ENCODE assay signal across 10 mouse cellular contexts in the genomic region with DNA sequence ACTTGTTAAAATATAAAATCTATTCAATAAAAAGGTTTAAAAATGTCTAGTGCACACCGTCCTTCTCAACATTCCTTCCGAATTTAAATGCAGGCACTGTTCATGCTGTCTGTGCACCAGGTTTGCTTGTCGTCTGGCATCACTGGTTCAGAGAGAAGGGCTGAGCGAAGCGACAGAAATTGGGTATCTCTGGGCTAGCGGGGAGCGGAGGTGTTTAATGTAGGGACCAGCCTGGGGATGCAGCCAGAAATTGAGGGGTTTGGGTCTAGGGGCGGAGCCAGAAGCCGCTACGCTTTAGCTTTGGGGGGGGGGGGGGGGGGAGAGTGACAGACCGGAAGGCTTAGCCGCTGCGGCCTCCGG. TPM values are rescaled to one million over a fixed set of nuclear protein-coding genes. Genes with fewer than 3 reads are reported as not detected.
A peak's percentile ranks its signal among the peaks of the same experiment; 100 is the strongest.
DNase-seq lines count a peak whose midpoint lies in the region; ATAC-seq and TF ChIP-seq lines count a peak whose summit lies in the region.
"Had no signal": no experiment of that assay in that cellular context is flagged by ENCODE, and none has a peak within 500 bp of the region (broad histone marks: within the 10 kb centered on the region; RNA-seq: fewer than 3 reads in every experiment).

No protein-coding gene starts in this region.

- no peaks in the 10 kb centered on the region for H3K36me3 ChIP-seq in embryonic facial prominence, embryonic 11.5 days (replicated peaks; ENCODE audit: control insufficient read depth, insufficient read depth, low read depth, low read length)
- H3K36me3 ChIP-seq in intestine, embryonic 14.5 days (ENCODE audit: control insufficient read depth, insufficient read depth, low read length) = no peaks in the 10 kb centered on the region
- H3K36me3 ChIP-seq in myocyte (ENCODE audit: control insufficient read depth, insufficient read depth) = no peaks in the 10 kb centered on the region

- H3K27me3 ChIP-seq in embryonic facial prominence, embryonic 11.5 days (ENCODE audit: control insufficient read depth, insufficient read depth, low read length) = no peaks in the 10 kb centered on the region
- H3K27me3 ChIP-seq in intestine, embryonic 14.5 days (replicated peaks; ENCODE audit: control insufficient read depth, insufficient read depth, low read length) = no peaks in the 10 kb centered on the region
- no peaks in the 10 kb centered on the region for H3K27me3 ChIP-seq in myocyte (ENCODE audit: control insufficient read depth, insufficient read depth, insufficient read length)

- H3K27ac ChIP-seq in layer of hippocampus, adult 2 months = peak overlapping the region; percentile 97
- H3K27ac ChIP-seq in embryonic facial prominence, embryonic 11.5 days (replicated peaks; ENCODE audit: low read depth, low read length) = no peak overlapping the region
- no peak overlapping the region for H3K27ac ChIP-seq in intestine, embryonic 14.5 days (ENCODE audit: low read depth)

- peaks cover 36% of the 10 kb centered on the region for H3K79me2 ChIP-seq in myocyte (ENCODE audit: control insufficient read depth, insufficient read depth)

- peak overlapping the region; percentile 70 for H3ac ChIP-seq in myocyte (ENCODE audit: control insufficient read depth, insufficient read length)

- H3K9ac ChIP-seq in embryonic facial prominence, embryonic 11.5 days (replicated peaks; ENCODE audit: low read length) = peak overlapping the region; percentile 63
- peak overlapping the region; percentile 48; the same call in 1 of the 2 replicates for H3K9ac ChIP-seq in intestine, embryonic 14.5 days (ENCODE audit: low read length)

- H3K4me1 ChIP-seq in embryonic facial prominence, embryonic 11.5 days (ENCODE audit: control insufficient read depth, insufficient read depth, low read length) = peaks cover 3% of the 10 kb centered on the region; the same call in 1 of the 2 replicates
- H3K4me1 ChIP-seq in intestine, embryonic 14.5 days (replicated peaks; ENCODE audit: control insufficient read depth, insufficient read depth, low read length) = peaks cover 10% of the 10 kb centered on the region

- no peak for TF ChIP-seq POLR2A in myocyte (IDR thresholded peaks at IDR 0.05; ENCODE audit: insufficient read length, low read depth)

- no peaks in the 10 kb centered on the region for H3K9me3 ChIP-seq in embryonic facial prominence, embryonic 11.5 days (replicated peaks; ENCODE audit: control insufficient read depth, low read length)
- no peaks in the 10 kb centered on the region for H3K9me3 ChIP-seq in intestine, embryonic 14.5 days (ENCODE audit: control insufficient read depth, low read length)

- H3K4me2 ChIP-seq in embryonic facial prominence, embryonic 11.5 days (ENCODE audit: low read depth, low read length) = peak overlapping the region; percentile 81
- H3K4me2 ChIP-seq in intestine, embryonic 14.5 days (ENCODE audit: low read length) = peak overlapping the region; percentile 59
- peak overlapping the region; percentile 72 for H3K4me2 ChIP-seq in myocyte (ENCODE audit: low read depth)

- peak overlapping the region; percentile 98 for H3K4me3 ChIP-seq in layer of hippocampus, adult 2 months
- peak overlapping the region; percentile 87 for H3K4me3 ChIP-seq in embryonic facial prominence, embryonic 11.5 days (ENCODE audit: low read depth, low read length)
- peak overlapping the region; percentile 92 for H3K4me3 ChIP-seq in intestine, embryonic 14.5 days (ENCODE audit: low read depth, low read length)
- H3K4me3 ChIP-seq in myocyte = peak overlapping the region; percentile 90

- TF ChIP-seq CTCF in layer of hippocampus, adult 2 months (conservative IDR thresholded peaks at IDR 0.05) = no peak

- no peak for DNase-seq in layer of hippocampus, adult 2 months (ENCODE audit: low spot score in 2 of 2)
- DNase-seq in layer of hippocampus, adult 9-11 months = no peak
- no peak for DNase-seq in embryonic facial prominence, embryonic 11.5 days (ENCODE audit: low spot score)
- no peak for DNase-seq in intestine, embryonic 14.5 days (ENCODE audit: low spot score)
- DNase-seq in spleen, postnatal 14 days (ENCODE audit: low spot score in 2 of 2) = no peak
- DNase-seq in thymus, postnatal 0 days (ENCODE audit: low spot score) = no peak

- WGBS in embryonic facial prominence, embryonic 11.5 days = 3% methylated on average over 8 of the region's 14 CpGs
- 1% methylated on average over 14 of the region's 14 CpGs for WGBS in intestine, embryonic 14.5 days

- ATAC-seq in embryonic facial prominence, embryonic 11.5 days (replicated peaks; ENCODE audit: insufficient number of reproducible peaks, low FRiP score, low TSS enrichment, low read depth) = no peak; the same call in 1 of the 2 replicates
- no peak for ATAC-seq in intestine, embryonic 14.5 days (replicated peaks; ENCODE audit: low FRiP score, low TSS enrichment, low read depth)
- no peak for ATAC-seq in granulocyte monocyte progenitor cell, adult 5-6 weeks (replicated peaks; ENCODE audit: poor library complexity, severe bottlenecking)

TF ChIP-seq in myocyte, 11 proteins besides CTCF, POLR2A, EP300 and RAD21:
- no peak for TF ChIP-seq TCF12 (IDR thresholded peaks at IDR 0.05; ENCODE audit: insufficient read depth, poor library complexity, severe bottlenecking)
- TF ChIP-seq CEBPB (IDR thresholded peaks at IDR 0.05; ENCODE audit: insufficient read depth, poor library complexity, severe bottlenecking) = no peak
- no peak for TF ChIP-seq POLR2AphosphoS2 (IDR thresholded peaks at IDR 0.05; ENCODE audit: insufficient read length, low read depth)
- TF ChIP-seq MYOD1 (IDR thresholded peaks at IDR 0.05; ENCODE audit: control insufficient read depth in 1 of 3, insufficient read length in 2 of 3, low read depth in 2 of 3) = no peak
- TF ChIP-seq MYOG (IDR thresholded peaks at IDR 0.05; ENCODE audit: control insufficient read depth in 1 of 3, insufficient read depth in 1 of 3, insufficient read length in 2 of 3, low read depth in 2 of 3) = no peak
- TF ChIP-seq TCF3 (IDR thresholded peaks at IDR 0.05; ENCODE audit: insufficient read length, low read depth) = no peak
- TF ChIP-seq USF1 (IDR thresholded peaks at IDR 0.05; ENCODE audit: low read depth) = no peak
- TF ChIP-seq MAX (IDR thresholded peaks at IDR 0.05; ENCODE audit: low read depth) = no peak
- no peak for TF ChIP-seq REST (IDR thresholded peaks at IDR 0.05; ENCODE audit: insufficient read depth, insufficient read length)
- no peak for TF ChIP-seq SRF (IDR thresholded peaks at IDR 0.05; ENCODE audit: control insufficient read depth, insufficient read length, low read depth)
- TF ChIP-seq E2F4 (IDR thresholded peaks at IDR 0.05; ENCODE audit: insufficient read depth) = no peak

RNA-seq across cellular contexts. Expression of gene Lonp2, which starts 0.3 kb away (rescaled TPM):
- 10 to 100 TPM; 82.4 to 84.2 TPM for total RNA-seq in layer of hippocampus, adult 2 months (2021)
- polyA plus RNA-seq in embryonic facial prominence, embryonic 11.5 days (2014; fragmentation: Nextera tagmentation; extraction: Ambion mirVana) = 67.0 and 67.3 TPM in 2 replicates
- 47.2 and 55.0 TPM in 2 replicates for polyA plus RNA-seq in intestine, embryonic 14.5 days (2014; fragmentation: Nextera tagmentation; extraction: Ambion mirVana)
- polyA plus RNA-seq in myocyte (2012; fragmentation: generic; extraction: Trizol) = 31.4 TPM
- polyA plus RNA-seq in thymus, postnatal 0 days (2015; fragmentation: Nextera tagmentation; extraction: Ambion mirVana) = 66.7 and 75.0 TPM in 2 replicates
- 29.4 and 31.9 TPM in 2 replicates for total RNA-seq in granulocyte monocyte progenitor cell, adult 5-6 weeks (2014; fragmentation: Nextera tagmentation)
- 41.1 and 44.9 TPM in 2 replicates for total RNA-seq in granulocyte monocyte progenitor cell, adult 5-6 weeks (2017)

RNA-seq across cellular contexts. Expression of gene Abcc12, which starts 43.0 kb away (rescaled TPM):
- total RNA-seq in layer of hippocampus, adult 2 months (2021) = under 1 TPM; 0.36 to 0.47 TPM
- not detected in 2 replicates for polyA plus RNA-seq in embryonic facial prominence, embryonic 11.5 days (2014; fragmentation: Nextera tagmentation; extraction: Ambion mirVana)
- 0.07 and 0.19 TPM in 2 replicates for polyA plus RNA-seq in intestine, embryonic 14.5 days (2014; fragmentation: Nextera tagmentation; extraction: Ambion mirVana)
- not detected for polyA plus RNA-seq in myocyte (2012; fragmentation: generic; extraction: Trizol)
- 0.09 and 0.10 TPM in 2 replicates for polyA plus RNA-seq in thymus, postnatal 0 days (2015; fragmentation: Nextera tagmentation; extraction: Ambion mirVana)
- not detected in 2 replicates for total RNA-seq in granulocyte monocyte progenitor cell, adult 5-6 weeks (2014; fragmentation: Nextera tagmentation)
- total RNA-seq in granulocyte monocyte progenitor cell, adult 5-6 weeks (2017) = not detected in 2 replicates
- polyA plus RNA-seq: activated CD4-positive, CD25-positive, alpha-beta regulatory T cell, adult 4 months; inflammation-experienced regulatory T-cells, adult 6 months had no signal
